Mouse (Mus musculus): ENCODE results near the gene Igsf9. TPM values are rescaled to one million over a fixed set of nuclear protein-coding genes. Genes with fewer than 3 reads are reported as not detected.
A peak's percentile ranks its signal among the peaks of the same experiment; 100 is the strongest.

The Igsf9 gene
- total RNA-seq, 1 experiment from 2014 or later: 4.3 TPM

GRCm38 (mm10) chr1:172463387-172464333 lies 17.9 kb upstream of the Igsf9 start:
- ATAC-seq (ENCODE audit: extremely low read depth, insufficient number of reproducible peaks, low FRiP score, poor library complexity, severe bottlenecking): peak; percentile 39; the same call in 1 of the 2 replicates

DNA sequence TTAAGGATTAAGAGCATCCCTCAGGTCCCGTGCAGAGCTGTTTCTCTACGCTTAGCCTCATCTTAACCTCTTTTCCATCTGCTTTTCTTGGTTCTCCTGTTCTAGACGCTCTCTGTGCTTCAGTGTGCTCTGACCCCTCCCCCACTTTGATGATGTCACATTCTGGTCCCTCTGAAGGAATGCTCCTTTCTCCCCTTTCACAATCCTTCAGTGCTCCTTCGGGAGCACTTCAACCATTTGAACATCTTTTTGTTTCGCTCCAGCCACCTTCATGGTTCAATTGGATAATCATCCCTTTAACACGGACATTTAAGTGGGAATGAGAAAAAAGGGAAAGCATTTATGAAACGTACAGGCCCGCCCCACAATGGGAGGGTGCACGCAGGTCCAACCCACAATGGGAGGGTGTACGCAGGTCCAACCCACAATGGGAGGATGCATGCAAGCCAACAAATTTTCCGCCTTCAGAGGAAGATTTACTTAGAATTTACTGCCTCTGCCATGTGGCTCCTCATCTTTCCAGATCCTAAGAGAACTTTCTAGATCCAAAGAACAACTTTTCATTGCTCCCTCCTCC lies 13.2 kb upstream of the Igsf9 start:
- no peak for ATAC-seq (ENCODE audit: extremely low read depth, insufficient number of reproducible peaks, low FRiP score, poor library complexity, severe bottlenecking)

DNA sequence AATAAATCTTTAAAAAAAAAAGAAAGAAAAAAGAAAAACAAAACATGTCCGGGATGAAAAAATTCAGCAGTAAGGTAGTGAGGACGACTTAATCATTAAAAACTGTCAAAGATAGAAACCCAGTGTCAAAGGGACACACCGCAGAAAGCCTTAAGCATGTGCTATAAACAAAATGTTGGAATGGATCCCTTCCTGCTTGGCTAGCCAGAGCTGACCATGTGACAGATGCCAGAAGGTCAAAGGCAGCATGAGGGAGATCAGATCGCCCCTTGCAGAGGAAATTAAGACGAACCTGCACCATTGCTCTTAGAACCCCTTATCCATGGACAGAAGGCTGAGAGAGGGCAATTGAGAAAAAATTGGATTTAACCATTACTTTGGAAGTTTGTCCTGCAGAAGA lies 12.2 kb upstream of the Igsf9 start:
- ATAC-seq (ENCODE audit: extremely low read depth, insufficient number of reproducible peaks, low FRiP score, poor library complexity, severe bottlenecking): no peak

GRCm38 (mm10) chr1:172469810-172470448 lies 11.7 kb upstream of the Igsf9 start:
- ATAC-seq (ENCODE audit: extremely low read depth, insufficient number of reproducible peaks, low FRiP score, poor library complexity, severe bottlenecking): no peak

DNA sequence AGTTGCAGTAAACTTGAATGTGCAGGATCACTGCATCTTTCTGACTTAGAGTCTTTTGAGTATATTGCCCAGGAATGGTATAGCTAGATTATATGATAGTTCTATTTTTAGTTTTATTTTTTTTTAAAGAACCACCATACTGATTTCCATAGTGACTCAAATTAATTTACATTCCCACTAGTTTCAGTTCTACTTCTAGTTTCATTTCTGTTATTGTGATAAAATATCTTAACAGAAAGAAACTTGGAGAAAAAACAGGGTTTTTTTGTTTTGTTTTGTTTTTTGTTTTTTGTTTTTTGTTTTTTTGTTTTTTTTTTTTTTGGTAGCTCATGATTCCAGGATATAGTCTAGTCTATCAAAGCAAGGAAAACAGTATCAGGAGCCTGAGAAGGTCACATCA lies 8.7 kb upstream of the Igsf9 start:
- ATAC-seq (ENCODE audit: extremely low read depth, insufficient number of reproducible peaks, low FRiP score, poor library complexity, severe bottlenecking): no peak

- no peak for ATAC-seq (ENCODE audit: extremely low read depth, insufficient number of reproducible peaks, low FRiP score, poor library complexity, severe bottlenecking)
Observed at GRCm38 (mm10) chr1:172474196-172474595, 7.4 kb upstream of the Igsf9 start.

- peak; percentile 67; the same call in 1 of the 2 replicates for ATAC-seq (ENCODE audit: extremely low read depth, insufficient number of reproducible peaks, low FRiP score, poor library complexity, severe bottlenecking)
Observed at GRCm38 (mm10) chr1:172475054-172475741, 6.4 kb upstream of the Igsf9 start, which contains the start of gene Slamf9. Gene Slamf9, plus strand, starts transcription at chr1:172475358.

DNA sequence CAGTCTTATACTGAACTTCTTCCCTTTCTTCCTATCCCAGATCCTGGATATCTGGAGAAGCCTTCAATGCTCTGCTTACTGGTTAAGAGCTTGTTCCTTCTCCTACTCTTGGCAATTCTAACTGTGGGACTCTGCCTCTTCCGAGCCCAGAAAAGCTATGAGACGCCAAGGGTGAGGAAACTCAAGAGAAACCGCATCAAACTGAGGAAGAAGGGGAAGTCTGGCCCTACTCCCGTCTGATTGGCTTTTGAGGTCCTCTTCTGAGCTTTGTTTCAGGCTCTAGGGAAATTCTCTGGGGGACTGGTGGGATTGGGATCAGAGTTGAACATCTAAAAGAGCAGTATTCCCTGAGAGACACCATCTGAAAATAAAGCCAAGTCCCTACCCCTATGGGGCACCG lies 3.6 kb upstream of the Igsf9 start:
- no peak for ATAC-seq (ENCODE audit: extremely low read depth, insufficient number of reproducible peaks, low FRiP score, poor library complexity, severe bottlenecking)

- no peak for ATAC-seq (ENCODE audit: extremely low read depth, insufficient number of reproducible peaks, low FRiP score, poor library complexity, severe bottlenecking)
Observed at GRCm38 (mm10) chr1:172480376-172480775, 1.2 kb upstream of the Igsf9 start.

DNA sequence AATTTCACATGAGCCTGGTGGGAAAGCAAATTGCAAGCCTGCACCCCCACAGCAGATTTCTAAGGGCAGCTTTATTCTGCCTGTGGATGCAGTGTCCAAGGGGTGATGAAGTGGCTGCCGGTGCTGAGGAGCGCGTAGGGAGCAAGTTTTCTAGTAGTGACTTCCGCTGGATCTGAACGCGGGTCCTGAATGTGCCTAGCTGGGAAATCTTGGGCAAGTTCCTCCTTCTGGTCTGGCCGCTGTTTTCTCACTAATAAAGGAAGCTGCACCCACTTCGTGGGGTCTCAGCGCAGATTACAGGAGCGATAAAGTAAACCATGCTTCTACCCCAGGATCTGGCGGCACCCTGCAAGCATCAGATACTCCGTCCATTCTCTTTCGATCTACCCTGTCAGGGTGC lies 477 bp upstream of the Igsf9 start:
- ATAC-seq (ENCODE audit: extremely low read depth, insufficient number of reproducible peaks, low FRiP score, poor library complexity, severe bottlenecking): no peak

DNA sequence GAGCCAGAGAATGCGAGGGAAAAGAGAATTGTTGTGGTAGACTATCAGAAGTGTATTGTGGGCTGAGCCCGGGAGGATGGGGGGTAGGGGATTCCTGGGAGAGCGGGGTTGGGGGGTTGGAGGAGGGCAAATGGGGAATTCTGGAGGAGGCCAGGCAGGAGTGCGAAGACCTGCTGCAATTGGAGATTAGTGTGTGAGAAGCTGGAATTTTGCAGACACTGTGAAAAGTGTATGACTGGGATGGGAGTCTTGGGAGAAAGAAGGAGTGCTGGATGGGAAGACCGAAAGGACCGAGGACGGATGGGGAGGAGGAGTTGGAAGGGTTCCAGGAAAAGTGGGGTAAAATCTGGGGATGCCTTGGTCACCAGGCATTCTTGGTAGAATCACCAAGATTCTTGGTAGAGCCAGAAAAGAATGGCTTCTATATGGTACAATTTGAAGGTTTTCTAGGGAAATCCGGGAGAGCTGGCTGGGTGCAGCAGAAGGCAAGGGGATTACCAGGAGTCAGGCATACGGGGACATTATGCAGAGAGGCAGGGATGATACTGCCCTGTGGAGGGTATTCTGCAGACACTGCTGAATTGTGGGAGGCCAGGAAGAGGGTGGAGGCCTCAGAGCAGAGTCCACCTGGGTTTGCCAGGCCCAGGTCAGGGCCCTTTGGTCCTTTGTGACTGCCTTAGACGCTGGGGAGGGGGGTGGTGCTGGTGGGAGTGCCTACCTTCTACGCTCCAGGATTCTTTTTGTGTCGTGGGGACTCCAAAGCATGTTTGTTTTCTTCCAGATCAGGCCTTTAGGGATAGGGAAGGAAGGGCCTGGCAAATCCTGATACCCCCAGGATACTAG lies 1.2 kb downstream of the Igsf9 start:
- ATAC-seq (ENCODE audit: extremely low read depth, insufficient number of reproducible peaks, low FRiP score, poor library complexity, severe bottlenecking): no peak

DNA sequence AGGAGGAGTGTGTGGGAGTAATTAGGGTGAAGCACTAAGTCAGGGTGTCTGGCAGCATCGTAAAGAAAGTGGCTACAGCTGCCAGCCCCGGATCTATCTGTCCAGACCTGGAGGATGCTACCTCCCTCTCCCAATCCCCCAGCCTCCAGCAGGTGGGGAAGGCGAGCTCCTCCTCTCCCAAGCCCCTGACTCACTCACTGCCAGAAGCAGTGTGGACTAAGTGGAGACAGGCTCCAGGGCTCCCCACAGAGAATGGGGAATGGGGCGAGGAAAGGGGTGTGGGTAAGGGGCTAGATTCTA lies 1.7 kb downstream of the Igsf9 start:
- ATAC-seq (ENCODE audit: extremely low read depth, insufficient number of reproducible peaks, low FRiP score, poor library complexity, severe bottlenecking): no peak

GRCm38 (mm10) chr1:172484236-172484635 lies 2.6 kb downstream of the Igsf9 start:
- no peak for ATAC-seq (ENCODE audit: extremely low read depth, insufficient number of reproducible peaks, low FRiP score, poor library complexity, severe bottlenecking)

- no peak for ATAC-seq (ENCODE audit: extremely low read depth, insufficient number of reproducible peaks, low FRiP score, poor library complexity, severe bottlenecking)
Observed at GRCm38 (mm10) chr1:172484671-172485070, 3.1 kb downstream of the Igsf9 start.

GRCm38 (mm10) chr1:172485821-172486220 lies 4.2 kb downstream of the Igsf9 start:
- no peak for ATAC-seq (ENCODE audit: extremely low read depth, insufficient number of reproducible peaks, low FRiP score, poor library complexity, severe bottlenecking)

GRCm38 (mm10) chr1:172486236-172486635 lies 4.6 kb downstream of the Igsf9 start:
- ATAC-seq (ENCODE audit: extremely low read depth, insufficient number of reproducible peaks, low FRiP score, poor library complexity, severe bottlenecking): no peak

GRCm38 (mm10) chr1:172486651-172487050 lies 5.1 kb downstream of the Igsf9 start:
- no peak for ATAC-seq (ENCODE audit: extremely low read depth, insufficient number of reproducible peaks, low FRiP score, poor library complexity, severe bottlenecking)

- ATAC-seq (ENCODE audit: extremely low read depth, insufficient number of reproducible peaks, low FRiP score, poor library complexity, severe bottlenecking): no peak
Observed at GRCm38 (mm10) chr1:172487859-172488258, 6.3 kb downstream of the Igsf9 start.

DNA sequence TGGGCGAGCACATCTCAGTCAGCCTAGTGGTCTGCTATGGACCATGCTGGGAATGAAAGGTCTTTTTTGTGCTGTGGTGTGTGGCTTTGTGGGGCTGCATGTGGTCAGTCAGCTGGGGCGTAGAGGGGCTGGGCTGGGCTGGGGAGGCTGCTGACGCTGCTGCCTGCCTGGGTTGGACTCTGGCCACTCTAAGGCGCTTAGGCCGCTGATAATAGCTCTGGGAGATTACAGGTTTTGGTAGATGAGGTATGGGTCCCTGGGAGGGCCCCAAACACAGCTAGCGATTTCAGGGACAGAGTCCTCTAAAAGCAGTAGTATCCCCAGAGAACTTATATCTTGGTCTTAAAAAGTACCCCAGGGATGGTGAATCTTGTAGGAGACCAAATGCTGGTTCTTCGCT lies 7.2 kb downstream of the Igsf9 start:
- no peak for ATAC-seq (ENCODE audit: extremely low read depth, insufficient number of reproducible peaks, low FRiP score, poor library complexity, severe bottlenecking)

All from neutrophil, adult 5-6 weeks (primary cell).